Mouse (Mus musculus): Measurements from ENCODE around the gene Cabp7.

- TF ChIP-seq CTCF (IDR thresholded peaks at IDR 0.05; ENCODE audit: borderline replicate concordance, extremely low read depth, insufficient read depth, insufficient read length) (peak; percentile 22; the same call in 1 of the 2 replicates), POLR2A (IDR thresholded peaks at IDR 0.05; ENCODE audit: borderline replicate concordance, extremely low read depth, insufficient read depth, insufficient read length, poor library complexity, severe bottlenecking) (no peak)
These were observed 49.3 kb downstream of the Cabp7 start for GRCm38 (mm10) chr11:4697043-4697983.
